Mouse (Mus musculus) left cerebral cortex, postnatal 36 days (tissue): ENCODE measurements at regions not wholly inside any gene's neighbourhood (a gene's known extent, or its start where the extent isn't known, plus 50 kb on each side); places are given as distances from the start of the nearest gene placed in this dataset.

Experiments used
- DNase-seq, 2 experiments: peaks; one replicate each; pipeline ENCODE4 v3.0.0; 2021 to 2022; ENCODE audit warnings: low spot score in 2 of 2, mixed read lengths in 1 of 2
- intact Hi-C: fragments of 180-260 bp; cut with DNase I; formaldehyde crosslinking; loops from one replicate; pipeline ENCODE4 v1.15.1; 2025

GRCm38 (mm10) chr7:136070881-136071280, 354.7 kb upstream of the Mki67 start:
- no peak for DNase-seq
- intact Hi-C loops = no loop called here

GRCm38 (mm10) chr7:136071331-136071730, 355.2 kb upstream of the Mki67 start:
- intact Hi-C loops = no loop called here
- DNase-seq = no peak

- intact Hi-C loops = no loop called here
- DNase-seq = no peak
These were observed 357.2 kb upstream of the Mki67 start for GRCm38 (mm10) chr7:136073265-136073799.

- intact Hi-C loops = no loop called here
- DNase-seq = no peak
These were observed 357.9 kb upstream of the Mki67 start for GRCm38 (mm10) chr7:136074043-136074442.

GRCm38 (mm10) chr7:136081534-136082252, 365.5 kb upstream of the Mki67 start:
- DNase-seq = no peak
- intact Hi-C loops = no loop called here

GRCm38 (mm10) chr7:136082253-136082867, 366.2 kb upstream of the Mki67 start:
- intact Hi-C loops = no loop called here

GRCm38 (mm10) chr7:136083005-136083404, 366.8 kb upstream of the Mki67 start:
- DNase-seq = no peak
- intact Hi-C loops = no loop called here

More at GRCm38 (mm10) chr7:136082253-136082867, 366.2 kb upstream of the Mki67 start:
- DNase-seq = no peak

- intact Hi-C loops = no loop called here
- DNase-seq = no peak
These were observed 367.6 kb upstream of the Mki67 start for GRCm38 (mm10) chr7:136083571-136084342.

GRCm38 (mm10) chr7:136088785-136089184, 372.6 kb upstream of the Mki67 start:
- intact Hi-C loops = no loop called here
- DNase-seq = no peak

GRCm38 (mm10) chr7:136094681-136095360, 378.7 kb upstream of the Mki67 start:
- intact Hi-C loops = no loop called here
- no peak for DNase-seq

- intact Hi-C loops = no loop called here
These were observed 387.9 kb upstream of the Mki67 start for GRCm38 (mm10) chr7:136104021-136104420.

GRCm38 (mm10) chr7:136112163-136112562, 396.0 kb upstream of the Mki67 start:
- DNase-seq = no peak
- intact Hi-C loops = no loop called here

More at GRCm38 (mm10) chr7:136104021-136104420, 387.9 kb upstream of the Mki67 start:
- no peak for DNase-seq

- intact Hi-C loops = no loop called here
- DNase-seq = no peak
These were observed 404.8 kb upstream of the Mki67 start for GRCm38 (mm10) chr7:136120930-136121329.

- no peak for DNase-seq
- intact Hi-C loops = no loop called here
These were observed 405.2 kb upstream of the Mki67 start for GRCm38 (mm10) chr7:136121406-136121805.

- intact Hi-C loops = no loop called here
- DNase-seq = no peak
These were observed 408.6 kb upstream of the Mki67 start for GRCm38 (mm10) chr7:136124786-136125185.

GRCm38 (mm10) chr7:136126393-136126792, 410.2 kb upstream of the Mki67 start:
- DNase-seq = no peak
- intact Hi-C loops = no loop called here

GRCm38 (mm10) chr7:136127576-136127975, 411.4 kb upstream of the Mki67 start:
- intact Hi-C loops = no loop called here
- DNase-seq = no peak

- DNase-seq = no peak
- intact Hi-C loops = no loop called here
These were observed 413.6 kb upstream of the Mki67 start for GRCm38 (mm10) chr7:136129721-136130123.

GRCm38 (mm10) chr7:136130666-136131239, 414.6 kb upstream of the Mki67 start:
- DNase-seq = no peak
- intact Hi-C loops = no loop called here
